Mouse (Mus musculus) limb, embryonic 11.5 days (tissue): ENCODE data around the gene Duox1. TPM values are rescaled to one million over a fixed set of nuclear protein-coding genes. Genes with fewer than 3 reads are reported as not detected.
A peak's percentile ranks its signal among the peaks of the same experiment; 100 is the strongest.

ENCODE experiments used
- ATAC-seq: fragments of 200-750 bp; cut with Nextera tagmentation; 2 replicates; pipeline ENCODE4 v1.8.0; 2017; ENCODE audit warnings: low read depth; ENCODE audit not compliant: insufficient number of reproducible peaks, low FRiP score, low TSS enrichment
- DNase-seq: peaks from one replicate; pipeline ENCODE4 v3.0.0-alpha.2; 2015; ENCODE audit warnings: low spot score
- H3K27ac ChIP-seq: fragments of 300-500 bp; sonication (generic); replicated peaks from 2 replicates; pipeline ENCODE4 v1.5.1; 2014; ENCODE audit warnings: low read depth, mild to moderate bottlenecking, low read length
- H3K27me3 ChIP-seq: fragments of 300-500 bp; sonication (generic); 2 replicates; pipeline ENCODE4 v1.6.1; 2014; ENCODE audit warnings: mild to moderate bottlenecking, low read length, mixed read lengths; ENCODE audit not compliant: control insufficient read depth, insufficient read depth
- H3K36me3 ChIP-seq: fragments of 300-500 bp; sonication (generic); 2 replicates; pipeline ENCODE4 v1.6.1; 2014; ENCODE audit warnings: mild to moderate bottlenecking, low read length, moderate library complexity, mixed read lengths; ENCODE audit not compliant: control insufficient read depth, insufficient read depth
- H3K4me1 ChIP-seq: fragments of 300-500 bp; sonication (generic); 2 replicates; pipeline ENCODE4 v1.6.1; 2014; ENCODE audit warnings: low read length, mixed read lengths; ENCODE audit not compliant: control insufficient read depth, insufficient read depth
- H3K4me2 ChIP-seq: fragments of 300-500 bp; sonication (generic); 2 replicates; pipeline ENCODE4 v1.6.1; 2014; ENCODE audit warnings: low read depth, mild to moderate bottlenecking, moderate library complexity; ENCODE audit not compliant: severe bottlenecking
- H3K4me3 ChIP-seq: fragments of 300-500 bp; sonication (generic); 2 replicates; pipeline ENCODE4 v1.5.1; 2014; ENCODE audit warnings: low read depth, low read length
- H3K9ac ChIP-seq: fragments of 300-500 bp; sonication (generic); 2 replicates; pipeline ENCODE4 v1.6.1; 2014; ENCODE audit warnings: mild to moderate bottlenecking, low read length
- H3K9me3 ChIP-seq: fragments of 300-500 bp; sonication (generic); 2 replicates; pipeline ENCODE4 v1.6.1; 2016; ENCODE audit warnings: low read length; ENCODE audit not compliant: control insufficient read depth
- WGBS: fragments of 180-500 bp; shearing (Covaris S2); extraction: QIAGEN DNeasy Blood & Tissue Kit; methylation state at CpG from one replicate; pipeline ENCODE4 v1.1.7; 2014; 5-methylcytosine and 5-hydroxymethylcytosine counted together
- polyA plus RNA-seq: library from polyadenylated mRNA; unstranded; fragments of >200 nt; fragmentation: Nextera tagmentation; extraction: Ambion mirVana; gene quantifications from 2 replicates; pipeline ENCODE4 v1.2.1, GENCODE M21; 2014

Gene Duox1
- polyA plus RNA-seq, 1 experiment from 2014 or later, result 0.04 TPM

DNA sequence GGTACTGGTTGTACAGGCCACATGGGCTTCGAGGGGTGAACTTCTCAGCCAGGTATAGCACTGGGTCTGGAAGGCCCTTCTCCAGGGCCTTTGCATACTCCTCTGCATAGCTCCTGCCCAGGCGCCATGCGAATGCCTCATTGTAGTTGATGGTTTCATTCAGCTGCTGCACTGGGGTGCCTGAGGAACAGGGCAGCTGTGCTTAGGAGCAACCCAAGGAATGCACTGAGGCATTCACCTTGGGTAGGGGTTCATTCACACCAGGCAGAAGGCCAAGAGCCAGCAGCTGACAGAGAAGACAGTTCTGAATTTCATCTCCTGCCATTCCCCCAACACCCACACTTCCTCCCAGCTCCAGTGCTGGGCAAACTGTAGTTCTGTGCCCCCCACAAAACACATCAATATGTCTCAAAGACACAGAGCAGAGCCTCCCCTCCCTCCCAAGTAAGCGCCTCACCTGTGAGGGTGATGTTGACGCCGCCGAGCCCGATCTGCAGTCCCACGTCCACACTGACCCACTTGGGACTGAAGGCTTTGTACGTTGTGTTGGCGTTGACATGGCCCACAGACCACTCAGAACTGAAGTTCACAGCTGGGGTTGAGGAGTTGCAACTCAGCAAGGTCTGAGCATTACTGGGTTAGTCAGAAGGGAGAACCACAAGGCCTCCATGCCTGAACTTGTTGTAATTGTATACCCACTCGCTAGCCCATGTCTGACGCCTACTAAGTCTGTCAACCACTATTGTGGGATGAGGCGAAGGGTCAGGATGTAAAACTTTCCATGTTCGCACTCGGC lies 10.2 kb upstream of the Duox1 start:
- Histone ChIP-seq H3K36me3 (no peaks in the 10 kb centered on the region), H3K9me3 (no peaks in the 10 kb centered on the region), H3K27ac (no peak overlapping the region), H3K4me1 (0 out of 2 replicates have a peak, but pooled peaks cover 3% of the 10 kb centered on the region), H3K9ac (no peak overlapping the region), H3K27me3 (peaks cover 33% of the 10 kb centered on the region), H3K4me3 (no peak overlapping the region), H3K4me2 (no peak overlapping the region)
- ATAC-seq (no peak), DNase-seq (no peak)
- 82% methylated on average over 16 of the region's 16 CpGs for WGBS

DNA sequence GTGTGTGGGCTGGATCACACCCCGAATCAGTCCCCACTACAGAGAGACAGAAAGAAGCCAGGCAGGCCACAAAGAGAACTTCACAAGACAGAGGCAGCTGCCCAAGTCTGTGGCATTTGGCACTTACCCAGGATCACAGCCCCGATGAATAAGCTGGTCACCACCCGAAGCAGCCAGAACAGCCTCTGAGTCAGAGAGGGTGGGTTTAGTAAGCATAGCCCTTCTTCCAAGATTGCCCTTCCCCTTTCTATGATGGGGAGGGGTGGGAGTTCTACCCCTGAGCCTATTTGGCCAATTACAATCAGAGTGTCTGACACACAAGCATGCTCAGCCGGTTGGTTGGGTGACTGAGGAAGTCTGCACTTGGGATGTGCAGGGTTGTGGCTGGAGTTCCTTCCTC lies 9.3 kb upstream of the Duox1 start:
- Histone ChIP-seq H3K27ac (no peak overlapping the region), H3K4me2 (no peak overlapping the region), H3K36me3 (no peaks in the 10 kb centered on the region), H3K27me3 (peaks cover 27% of the 10 kb centered on the region), H3K4me3 (no peak overlapping the region), H3K9ac (no peak overlapping the region), H3K4me1 (0 out of 2 replicates have a peak, but pooled peaks cover 3% of the 10 kb centered on the region), H3K9me3 (no peaks in the 10 kb centered on the region)
- ATAC-seq (no peak), DNase-seq (no peak)
- WGBS, result 68% methylated on average over 4 of the region's 4 CpGs

DNA sequence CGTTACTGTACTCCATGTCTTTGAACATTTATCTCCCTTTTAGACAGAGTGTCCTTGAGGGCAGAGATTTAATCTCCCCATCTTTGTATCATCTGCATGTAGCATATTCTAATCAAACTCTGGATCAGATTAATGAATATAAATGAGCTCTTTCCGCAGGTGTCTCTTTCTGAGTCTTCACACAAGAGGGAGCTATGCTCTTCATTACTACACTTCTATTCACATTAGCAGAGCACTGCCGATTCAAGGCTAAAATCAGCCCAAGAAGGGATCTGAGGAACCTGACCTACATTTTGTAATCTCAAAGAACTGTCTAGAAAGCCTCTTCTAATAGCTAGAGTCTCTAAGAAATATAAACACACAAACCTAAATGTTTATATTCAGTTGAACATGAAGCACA lies 5.8 kb upstream of the Duox1 start:
- H3K4me1 ChIP-seq, result no peaks in the 10 kb centered on the region
- no peak for ATAC-seq
- H3K36me3 ChIP-seq, result no peaks in the 10 kb centered on the region
- 50% methylated on average over 3 of the region's 3 CpGs for WGBS
- no peak overlapping the region for H3K4me3 ChIP-seq
- no peak overlapping the region for H3K9ac ChIP-seq
- no peaks in the 10 kb centered on the region for H3K9me3 ChIP-seq
- no peak overlapping the region for H3K4me2 ChIP-seq
- no peak for DNase-seq
- H3K27ac ChIP-seq, result no peak overlapping the region
- peaks cover 33% of the 10 kb centered on the region for H3K27me3 ChIP-seq

DNA sequence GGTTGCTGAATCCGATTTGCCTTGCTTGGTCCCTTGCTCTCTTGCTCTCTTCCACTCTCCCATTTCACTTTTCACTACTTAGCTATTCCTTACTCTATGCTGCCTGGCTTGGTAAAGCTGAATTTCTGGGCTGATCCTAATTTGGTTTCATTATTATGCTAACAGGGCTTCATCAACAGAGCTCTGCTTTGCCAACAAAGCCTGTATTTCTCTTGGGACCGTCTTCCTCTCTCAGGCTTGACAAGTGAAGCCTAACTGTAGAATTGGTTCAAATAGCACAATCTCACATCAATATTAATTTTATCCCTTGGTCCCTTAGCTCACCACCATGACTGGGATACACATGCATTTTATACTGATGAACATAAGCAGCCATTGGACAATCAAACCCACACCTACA lies 3.9 kb upstream of the Duox1 start:
- ATAC-seq (no peak), DNase-seq (no peak)
- Histone ChIP-seq H3K4me1 (no peaks in the 10 kb centered on the region), H3K9me3 (no peaks in the 10 kb centered on the region), H3K4me2 (no peak overlapping the region), H3K9ac (no peak overlapping the region), H3K4me3 (no peak overlapping the region), H3K36me3 (no peaks in the 10 kb centered on the region), H3K27me3 (peaks cover 31% of the 10 kb centered on the region), H3K27ac (no peak overlapping the region)
- WGBS, result 56% methylated on average over 2 of the region's 2 CpGs

DNA sequence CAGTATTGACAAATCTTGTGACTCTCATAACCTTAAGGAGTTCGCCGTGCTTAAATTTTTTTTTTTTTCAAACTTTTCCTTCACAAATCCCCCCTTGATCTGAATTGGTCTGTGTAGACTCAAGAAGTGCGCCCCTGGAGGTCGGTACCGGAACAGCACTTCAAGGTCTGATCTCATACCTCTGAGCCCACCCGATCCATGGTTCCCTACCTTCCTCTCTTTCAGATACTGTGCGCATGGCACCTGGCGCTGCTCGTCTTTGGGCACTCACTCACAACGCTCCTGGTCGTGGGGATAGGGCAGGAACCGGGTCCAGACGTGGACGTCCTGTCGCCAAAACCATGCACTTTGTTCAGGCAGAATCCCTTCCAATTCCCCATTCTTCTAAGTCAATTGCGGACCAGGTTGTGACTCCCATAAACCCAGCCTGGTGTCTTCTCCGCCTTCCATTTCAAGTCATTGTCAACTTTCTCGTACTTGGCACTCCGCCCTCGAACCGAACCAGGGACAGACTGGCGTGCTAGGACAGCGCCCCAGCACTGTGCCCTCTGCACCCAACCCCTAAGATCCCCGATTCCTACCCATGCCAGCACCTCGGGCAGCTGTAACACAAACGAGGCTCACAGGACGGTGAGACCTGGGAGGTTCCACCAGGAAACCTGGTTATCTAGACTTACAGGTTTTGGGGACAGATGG lies 2.6 kb upstream of the Duox1 start:
- Histone ChIP-seq H3K36me3 (no peaks in the 10 kb centered on the region), H3K27ac (no peak overlapping the region), H3K4me2 (peak overlapping the region; percentile 32), H3K9ac (no peak overlapping the region), H3K4me3 (peak overlapping the region; percentile 12; the same call in 1 of the 2 replicates), H3K9me3 (no peaks in the 10 kb centered on the region), H3K4me1 (no peaks in the 10 kb centered on the region), H3K27me3 (peaks cover 31% of the 10 kb centered on the region)
- ATAC-seq, result peak; percentile 52; the same call in 1 of the 2 replicates
- peak; percentile 87 for DNase-seq
- WGBS, result 3% methylated on average over 27 of the region's 27 CpGs

DNA sequence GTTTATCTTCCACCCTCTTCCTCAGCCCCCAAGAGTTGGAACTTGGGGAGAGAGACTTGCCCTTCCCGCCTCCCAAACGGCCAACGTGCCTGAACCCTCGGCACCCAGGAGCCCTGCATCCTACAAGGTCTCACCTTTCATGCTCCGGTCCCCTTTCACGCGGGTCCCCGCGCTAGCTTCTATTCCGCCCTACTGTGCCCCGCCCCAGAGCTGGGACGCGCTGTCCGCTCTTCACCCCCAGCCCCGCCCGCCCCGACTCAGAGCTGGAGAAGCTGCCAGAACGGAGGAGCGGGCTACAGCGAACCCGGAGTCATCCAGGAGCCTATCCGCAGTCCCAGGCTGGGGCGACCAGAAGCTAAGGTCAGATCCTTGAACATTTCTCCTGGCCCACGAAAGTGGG lies 1.9 kb upstream of the Duox1 start, which contains the start of gene Duoxa1:
Gene Duoxa1 (minus strand): TSS at position 195 of the 400 bp plus-strand sequence.
- no peak for ATAC-seq
- H3K9ac ChIP-seq, result no peak within 1 kb of the TSS

DNA sequence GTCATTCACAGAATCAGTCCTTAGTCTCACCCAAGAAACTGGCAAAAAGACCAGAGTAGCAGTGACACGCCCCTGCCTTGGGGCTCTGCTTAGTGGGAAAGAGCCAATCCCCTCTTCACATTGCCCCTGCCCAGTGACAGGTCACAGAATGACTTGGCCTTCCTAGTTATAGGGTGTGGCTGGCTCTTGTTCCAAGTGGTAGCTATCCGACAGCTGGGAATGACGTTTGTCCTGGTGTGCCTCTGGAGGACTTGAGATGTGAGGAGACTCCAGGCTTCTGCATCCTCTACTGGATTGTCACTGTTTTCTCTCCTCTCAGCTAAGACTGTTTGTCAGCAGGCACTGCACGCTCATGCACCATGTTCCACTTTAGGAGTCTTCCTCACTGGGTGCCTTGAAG lies 1.9 kb downstream of the Duox1 start:
- Histone ChIP-seq H3K36me3 (no peaks in the 10 kb centered on the region), H3K4me3 (no peak overlapping the region), H3K27me3 (peaks cover 23% of the 10 kb centered on the region), H3K27ac (no peak overlapping the region), H3K9me3 (no peaks in the 10 kb centered on the region), H3K4me1 (no peaks in the 10 kb centered on the region), H3K9ac (no peak overlapping the region), H3K4me2 (no peak overlapping the region)
- DNase-seq (no peak), ATAC-seq (no peak)
- 73% methylated on average over 4 of the region's 4 CpGs for WGBS

More for the DNA sequence above, 1.9 kb upstream of the Duox1 start, which contains the start of gene Duoxa1:
- peak within 1 kb of the TSS; percentile 32 for H3K4me2 ChIP-seq
- DNase-seq, result no peak
- under 1% methylated on average over 24 of the region's 24 CpGs for WGBS
- peak within 1 kb of the TSS; percentile 12 for H3K4me3 ChIP-seq
- H3K9me3 ChIP-seq, result no peaks in the 10 kb centered on the region
- H3K27me3 ChIP-seq, result peaks cover 31% of the 10 kb centered on the region
- H3K4me1 ChIP-seq, result no peaks in the 10 kb centered on the region
- no peak within 1 kb of the TSS for H3K27ac ChIP-seq
- no peaks in the 10 kb centered on the region for H3K36me3 ChIP-seq

DNA sequence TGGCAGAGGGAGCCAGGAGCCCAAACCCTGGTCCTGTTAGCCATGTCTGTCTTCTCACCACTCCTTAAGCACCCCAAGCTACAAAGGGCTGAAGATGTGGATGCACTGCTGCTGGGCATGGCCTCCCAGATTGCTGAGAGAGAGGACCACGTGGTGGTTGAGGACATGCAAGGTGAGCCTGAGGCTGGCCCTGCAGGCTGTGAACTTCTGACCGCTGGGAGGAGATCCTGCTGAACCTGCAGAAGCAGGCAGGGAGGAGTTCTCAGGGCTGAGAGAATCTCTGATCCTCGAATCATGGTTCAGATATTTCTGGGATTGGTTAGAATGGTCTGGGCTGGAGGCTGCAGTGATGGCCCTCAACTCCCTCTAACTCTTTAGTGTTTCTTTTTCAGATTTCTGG lies 8.5 kb downstream of the Duox1 start:
- Histone ChIP-seq H3K36me3 (no peaks in the 10 kb centered on the region), H3K9ac (no peak overlapping the region), H3K4me3 (no peak overlapping the region), H3K4me2 (no peak overlapping the region), H3K27me3 (no peaks in the 10 kb centered on the region), H3K4me1 (no peaks in the 10 kb centered on the region), H3K27ac (no peak overlapping the region), H3K9me3 (no peaks in the 10 kb centered on the region)
- ATAC-seq, result no peak
- whole genome bisulfite sequencing, result 61% methylated on average over 3 of the region's 3 CpGs
- no peak for DNase-seq
